Mouse (Mus musculus): ENCODE results near the gene Cops3. TPM values are rescaled to one million over a fixed set of nuclear protein-coding genes. Genes with fewer than 3 reads are reported as not detected.

Gene Cops3
- polyA plus RNA-seq (2012; rRNA removed), result 13.7 and 14.4 TPM in 2 replicates

DNA sequence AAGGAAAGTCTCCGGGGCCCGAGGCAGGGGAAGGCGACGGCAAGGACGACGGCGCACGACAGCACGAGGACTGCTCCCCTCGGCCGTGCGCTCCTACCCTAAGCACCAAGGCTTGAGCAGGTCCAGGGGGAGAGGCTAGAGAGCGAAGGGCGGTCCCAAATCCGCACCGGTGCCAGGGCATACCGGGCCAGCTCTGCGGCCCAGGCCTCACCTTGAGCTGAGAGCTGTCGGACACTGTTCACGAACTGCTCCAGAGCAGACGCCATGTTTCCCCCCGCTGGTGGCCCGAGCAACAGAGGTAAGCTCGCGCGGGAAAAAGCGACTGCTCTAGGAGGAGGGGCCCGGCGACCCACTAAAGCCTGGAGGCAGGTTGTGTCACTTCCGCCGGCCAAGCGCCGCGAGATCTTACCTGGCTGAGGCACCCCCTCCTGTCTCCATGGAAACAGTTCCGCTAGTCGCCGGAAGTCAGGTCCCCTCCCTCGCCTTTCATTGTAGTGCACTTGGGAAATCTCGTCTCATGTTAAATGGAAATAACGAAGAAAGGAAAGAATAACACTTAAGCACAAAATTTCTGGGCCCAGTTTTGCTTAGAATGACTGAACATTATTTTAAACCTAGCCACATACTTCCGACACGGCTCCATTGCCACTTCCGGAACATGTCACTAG is at the start of gene Cops3:
Cops3 (minus strand) TSS at position 380 of the 668 bp plus-strand sequence.

DNA sequence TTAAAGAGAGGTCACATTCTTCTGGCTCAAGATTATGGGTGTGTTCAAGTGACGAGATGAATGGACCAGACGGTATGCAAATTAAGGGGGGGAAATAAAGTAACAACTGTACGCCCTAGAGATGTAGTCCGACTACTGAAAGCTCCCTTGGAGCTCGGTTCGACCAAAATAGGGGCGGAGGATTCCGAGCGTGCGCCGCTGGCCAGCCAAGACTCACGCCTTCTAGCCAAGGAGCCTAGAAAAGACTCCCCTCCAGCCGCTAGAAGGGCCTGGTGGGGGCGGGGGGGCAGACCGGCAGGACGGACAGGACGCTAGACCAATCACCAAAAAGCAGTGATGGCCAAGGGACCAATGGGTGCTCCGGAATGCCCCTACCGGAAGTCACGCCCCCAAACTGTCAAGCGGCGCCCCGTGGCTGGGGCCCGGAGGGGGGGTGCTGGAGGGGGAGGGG is 605 bp downstream of the Cops3 start, which contains the start of gene Nt5m:
Nt5m (plus strand) TSS at position 440 of the 451 bp plus-strand sequence.

GRCm38 (mm10) chr11:59809670-59810474 is 29.8 kb downstream of the Cops3 start, which contains the start of gene Flcn:
Gene Flcn, minus strand, starts transcription at chr11:59810016.

GRCm38 (mm10) chr11:59787199-59787781 is 52.3 kb downstream of the Cops3 start, which contains the start of gene Pld6:
Gene Pld6, minus strand, starts transcription at chr11:59787645.

Other genes with a start within 250 kb of the Cops3 start
- gene Olfr223, start 246.5 kb downstream of the Cops3 start, polyA plus RNA-seq (2012; rRNA removed), result not detected in 2 replicates
- 90.4 and 97.4 TPM in 2 replicates for gene Mprip, start 178.5 kb downstream of the Cops3 start, polyA plus RNA-seq (2012; rRNA removed)
- gene Pld6, start 52.2 kb downstream of the Cops3 start, polyA plus RNA-seq (2012; rRNA removed), result 1.2 TPM in 2 replicates
- 31.9 and 36.8 TPM in 2 replicates for gene Flcn, start 29.8 kb downstream of the Cops3 start, polyA plus RNA-seq (2012; rRNA removed)
- gene Nt5m, start 391 bp downstream of the Cops3 start, polyA plus RNA-seq (2012; rRNA removed), result 22.6 and 25.4 TPM in 2 replicates
- 23.1 and 23.7 TPM in 2 replicates for gene Med9, start 108.4 kb upstream of the Cops3 start, polyA plus RNA-seq (2012; rRNA removed)
- gene Rasd1, start 125.1 kb upstream of the Cops3 start, polyA plus RNA-seq (2012; rRNA removed), result 22.7 and 24.5 TPM in 2 replicates
- gene Pemt, start 206.7 kb upstream of the Cops3 start, polyA plus RNA-seq (2012; rRNA removed), result 16.2 and 21.2 TPM in 2 replicates

All from colon, adult 2 months (tissue).